Comparison of ENCODE assay signal across 8 mouse cellular contexts in the genomic region with DNA sequence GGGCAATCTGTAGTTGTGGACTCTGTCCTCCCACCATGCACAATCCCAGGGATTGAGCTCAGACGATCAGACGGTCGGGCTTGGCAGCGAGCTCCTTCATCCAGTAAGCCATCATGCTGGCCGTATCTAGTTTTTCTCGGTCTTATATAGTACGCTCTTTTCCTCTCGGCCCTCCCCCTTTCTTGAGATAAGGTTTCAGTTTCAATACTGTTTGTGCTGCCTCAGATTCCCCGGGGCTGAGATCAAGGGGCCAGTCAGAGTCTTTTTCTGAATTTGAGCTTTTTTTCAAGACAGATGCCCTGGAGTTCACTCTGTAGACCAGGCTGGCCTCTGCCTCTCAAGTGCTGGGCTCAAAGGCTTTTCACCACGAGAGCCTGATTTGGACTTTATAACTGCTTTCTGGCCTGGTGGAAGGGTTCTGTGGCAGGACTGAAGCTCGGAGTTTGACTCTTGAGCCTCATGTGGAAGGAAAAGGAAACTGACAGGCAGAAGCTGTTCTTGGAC. TPM values are rescaled to one million over a fixed set of nuclear protein-coding genes. Genes with fewer than 3 reads are reported as not detected.
DNase-seq lines count a peak whose midpoint lies in the region; ATAC-seq lines count a peak whose summit lies in the region.

No protein-coding gene starts in this region.

- no peak overlapping the region; the same call in 1 of the 2 replicates for H3K4me2 ChIP-seq in kidney, embryonic 14.5 days (replicated peaks; ENCODE audit: low read depth, low read length)
- H3K4me2 ChIP-seq in midbrain, embryonic 13.5 days (replicated peaks): no peak overlapping the region

- no peaks in the 10 kb centered on the region for H3K9me3 ChIP-seq in kidney, embryonic 14.5 days (ENCODE audit: control insufficient read depth, low read length)
- H3K9me3 ChIP-seq in midbrain, embryonic 13.5 days: no peaks in the 10 kb centered on the region

- no peaks in the 10 kb centered on the region for H3K36me3 ChIP-seq in kidney, embryonic 14.5 days (ENCODE audit: control insufficient read depth, insufficient read depth, low read length)
- H3K36me3 ChIP-seq in midbrain, embryonic 13.5 days: peaks cover 11% of the 10 kb centered on the region

- peak overlapping the region; percentile 65 for H3K27ac ChIP-seq in kidney, embryonic 14.5 days (ENCODE audit: low read depth, low read length)
- H3K27ac ChIP-seq in midbrain, embryonic 13.5 days: no peak overlapping the region

- no peak; the same call in 1 of the 2 replicates for ATAC-seq in kidney, embryonic 14.5 days (ENCODE audit: low FRiP score, low TSS enrichment)
- no peak for ATAC-seq in midbrain, embryonic 13.5 days

- H3K4me1 ChIP-seq in kidney, embryonic 14.5 days (ENCODE audit: control insufficient read depth, insufficient read depth, low read length): peaks cover 22% of the 10 kb centered on the region
- H3K4me1 ChIP-seq in midbrain, embryonic 13.5 days (replicated peaks): peaks cover 2% of the 10 kb centered on the region; the same call in 1 of the 2 replicates

- peak overlapping the region; percentile 24; the same call in 1 of the 2 replicates for H3K9ac ChIP-seq in kidney, embryonic 14.5 days (ENCODE audit: low read depth, low read length)
- no peak overlapping the region for H3K9ac ChIP-seq in midbrain, embryonic 13.5 days (replicated peaks)

- 31% methylated on average over 11 of the region's 11 CpGs for WGBS in kidney, embryonic 14.5 days
- WGBS in midbrain, embryonic 13.5 days: 78% methylated on average over 11 of the region's 11 CpGs

- H3K4me3 ChIP-seq in kidney, embryonic 14.5 days (ENCODE audit: low read length): no peak overlapping the region
- no peak overlapping the region for H3K4me3 ChIP-seq in midbrain, embryonic 13.5 days (replicated peaks)

- H3K27me3 ChIP-seq in kidney, embryonic 14.5 days (ENCODE audit: control insufficient read depth, insufficient read depth, low read length): no peaks in the 10 kb centered on the region
- no peaks in the 10 kb centered on the region for H3K27me3 ChIP-seq in midbrain, embryonic 13.5 days

- DNase-seq in 3T3-L1 (ENCODE audit: low read depth, low spot score) (peak; percentile 94), NIH3T3 (ENCODE audit: low read depth) (peak; percentile 83)
- peak; percentile 97 for DNase-seq in heart, adult 11 months
- DNase-seq in lung, postnatal 4 days: peak; percentile 49 to 64
- no peak for DNase-seq in frontal cortex, postnatal 14 days (ENCODE audit: low spot score in 2 of 2)
- DNase-seq in layer of hippocampus, postnatal 36 days: no peak

RNA-seq across cellular contexts. Expression of a gene that starts 36.5 kb away (rescaled TPM):
- polyA plus RNA-seq in kidney, embryonic 14.5 days (2014; fragmentation: Nextera tagmentation; extraction: Ambion mirVana): 11.3 and 13.4 TPM in 2 replicates
- 6.2 and 7.9 TPM in 2 replicates for polyA plus RNA-seq in midbrain, embryonic 13.5 days (2015; fragmentation: Nextera tagmentation; extraction: Ambion mirVana)
- total RNA-seq in layer of hippocampus, postnatal 36 days (2021): 1 to 10 TPM; 7.0 to 8.8 TPM

RNA-seq across cellular contexts. Expression of a gene that starts 36.7 kb away (rescaled TPM):
- 46.0 and 56.1 TPM in 2 replicates for polyA plus RNA-seq in kidney, embryonic 14.5 days (2014; fragmentation: Nextera tagmentation; extraction: Ambion mirVana)
- 56.9 and 63.2 TPM in 2 replicates for polyA plus RNA-seq in midbrain, embryonic 13.5 days (2015; fragmentation: Nextera tagmentation; extraction: Ambion mirVana)
- total RNA-seq in layer of hippocampus, postnatal 36 days (2021): 10 to 100 TPM; 38.5 to 41.6 TPM

Comparison
In these comparisons a context has a peak if more than half of its experiments do, and no peak if none do; other contexts are left out.
1. DNase-seq: peak in 3T3-L1 (single experiment), NIH3T3 (single experiment), heart, adult 11 months (single experiment) and lung, postnatal 4 days (2 of 2); none in frontal cortex, postnatal 14 days (0 of 2) and layer of hippocampus, postnatal 36 days (0 of 2).